Comparison of ENCODE assay signal across 14 mouse cellular contexts in genomic region chr13:25401936-25402504, GRCm38 (mm10).
DNase-seq lines count a peak whose midpoint lies in the region; ATAC-seq and TF ChIP-seq lines count a peak whose summit lies in the region.
"Had no signal": no experiment of that assay in that cellular context is flagged by ENCODE, and none has a peak within 500 bp of the region (broad histone marks: within the 10 kb centered on the region; RNA-seq: fewer than 3 reads in every experiment).

No protein-coding gene starts in this region.

- peak; percentile 13 for DNase-seq in lung, embryonic 14.5 days
- no peak for DNase-seq in lung, adult 2 months
- peak; percentile 27 for DNase-seq in forebrain, embryonic 10.5 days (ENCODE audit: extremely low spot score, low spot score)
- DNase-seq in limb, embryonic 14.5 days (ENCODE audit: low spot score), result peak; percentile 11
- DNase-seq in stomach, postnatal 0 days (ENCODE audit: low spot score), result no peak
- DNase-seq in cerebellum, adult 11-12 months, result no peak
- DNase-seq in kidney, postnatal 36 days, result no peak
- no peak for DNase-seq in lung, postnatal 25 days (ENCODE audit: low spot score)
- DNase-seq: cerebellum, adult 9-11 months; kidney, postnatal 10 days; right cerebral cortex, adult 18-20 months; thymus, postnatal 14 days had no signal

- TF ChIP-seq POLR2A in lung, adult 2 months (IDR thresholded peaks at IDR 0.05; ENCODE audit: borderline replicate concordance, extremely low read depth, low read depth, low read length), result no peak
- TF ChIP-seq POLR2A in limb, embryonic 14.5 days (IDR thresholded peaks at IDR 0.05; ENCODE audit: borderline replicate concordance, extremely low read depth, insufficient read depth, insufficient read length), result no peak

- 60% methylated on average over 9 of the region's 9 CpGs for WGBS in lung, embryonic 14.5 days
- 59% methylated on average over 9 of the region's 9 CpGs for whole genome bisulfite sequencing in lung, adult 2 months
- 48% methylated on average over 9 of the region's 9 CpGs for WGBS in forebrain, embryonic 10.5 days
- 63% methylated on average over 9 of the region's 9 CpGs for WGBS in limb, embryonic 14.5 days
- whole genome bisulfite sequencing in stomach, postnatal 0 days, result 60% methylated on average over 9 of the region's 9 CpGs

- no peak overlapping the region for H3K27ac ChIP-seq in lung, embryonic 14.5 days (ENCODE audit: low read depth)
- H3K27ac ChIP-seq in forebrain, embryonic 10.5 days, result peak overlapping the region; percentile 72
- no peak overlapping the region for H3K27ac ChIP-seq in limb, embryonic 14.5 days (replicated peaks; ENCODE audit: low read depth, low read length)
- H3K27ac ChIP-seq in stomach, postnatal 0 days (replicated peaks), result no peak overlapping the region
- H3K27ac ChIP-seq: limb, embryonic 15.5 days had no signal

- no peak for TF ChIP-seq EP300 in stomach, postnatal 0 days (optimal IDR thresholded peaks at IDR 0.05)

- H3K4me1 ChIP-seq in lung, embryonic 14.5 days (ENCODE audit: insufficient read depth), result no peaks in the 10 kb centered on the region
- H3K4me1 ChIP-seq in lung, adult 2 months (ENCODE audit: control insufficient read depth, insufficient read depth, low read length), result no peaks in the 10 kb centered on the region
- H3K4me1 ChIP-seq in forebrain, embryonic 10.5 days, result peaks cover 33% of the 10 kb centered on the region
- H3K4me1 ChIP-seq in limb, embryonic 14.5 days (ENCODE audit: control insufficient read depth, insufficient read depth, low read length), result no peaks in the 10 kb centered on the region
- H3K4me1 ChIP-seq in stomach, postnatal 0 days (replicated peaks; ENCODE audit: control insufficient read depth, insufficient read depth), result no peaks in the 10 kb centered on the region

- no peak overlapping the region for H3K4me2 ChIP-seq in lung, embryonic 14.5 days
- no peak overlapping the region for H3K4me2 ChIP-seq in limb, embryonic 14.5 days (replicated peaks; ENCODE audit: low read depth, low read length, severe bottlenecking)
- no peak overlapping the region for H3K4me2 ChIP-seq in stomach, postnatal 0 days (replicated peaks; ENCODE audit: low read depth)
- H3K4me2 ChIP-seq: limb, embryonic 15.5 days had no signal

- H3K27me3 ChIP-seq in lung, embryonic 14.5 days (ENCODE audit: insufficient read depth, low read length), result no peaks in the 10 kb centered on the region
- H3K27me3 ChIP-seq in forebrain, embryonic 10.5 days (ENCODE audit: poor library complexity, severe bottlenecking), result peaks cover 5% of the 10 kb centered on the region
- no peaks in the 10 kb centered on the region for H3K27me3 ChIP-seq in limb, embryonic 14.5 days (ENCODE audit: control insufficient read depth, insufficient read depth, low read length)
- no peaks in the 10 kb centered on the region for H3K27me3 ChIP-seq in stomach, postnatal 0 days (ENCODE audit: control insufficient read depth, insufficient read depth, low read length)
- H3K27me3 ChIP-seq: limb, embryonic 15.5 days had no signal

- no peaks in the 10 kb centered on the region for H3K36me3 ChIP-seq in lung, embryonic 14.5 days (ENCODE audit: insufficient read depth)
- H3K36me3 ChIP-seq in forebrain, embryonic 10.5 days (replicated peaks), result no peaks in the 10 kb centered on the region
- no peaks in the 10 kb centered on the region for H3K36me3 ChIP-seq in limb, embryonic 14.5 days (ENCODE audit: control insufficient read depth, insufficient read depth, low read length)
- H3K36me3 ChIP-seq in stomach, postnatal 0 days (ENCODE audit: control insufficient read depth, insufficient read depth, low read length), result no peaks in the 10 kb centered on the region
- H3K36me3 ChIP-seq: limb, embryonic 15.5 days had no signal

- peak; percentile 34; the same call in 1 of the 2 replicates for TF ChIP-seq CTCF in lung, embryonic 14.5 days (IDR thresholded peaks at IDR 0.05; ENCODE audit: low read depth)
- no peak for TF ChIP-seq CTCF in lung, adult 2 months (IDR thresholded peaks at IDR 0.05; ENCODE audit: insufficient read depth, low read length)
- TF ChIP-seq CTCF in stomach, postnatal 0 days (IDR thresholded peaks at IDR 0.05; ENCODE audit: low read depth), result peak; percentile 32; the same call in 1 of the 2 replicates

- no peak for ATAC-seq in lung, embryonic 14.5 days (ENCODE audit: insufficient read depth)
- no peak for ATAC-seq in limb, embryonic 14.5 days (ENCODE audit: low FRiP score, low read depth)
- ATAC-seq in stomach, postnatal 0 days (ENCODE audit: low FRiP score, low TSS enrichment), result no peak
- ATAC-seq: CD4-positive, CD25-positive, alpha-beta regulatory T cell, adult 4 months had no signal

- H3K9ac ChIP-seq in lung, embryonic 14.5 days, result no peak overlapping the region
- no peak overlapping the region for H3K9ac ChIP-seq in limb, embryonic 14.5 days (ENCODE audit: low read depth, low read length, severe bottlenecking)
- no peak overlapping the region for H3K9ac ChIP-seq in stomach, postnatal 0 days (ENCODE audit: low read length)
- H3K9ac ChIP-seq: limb, embryonic 15.5 days had no signal

- no peaks in the 10 kb centered on the region for H3K9me3 ChIP-seq in lung, embryonic 14.5 days (ENCODE audit: low read depth, low read length)
- no peaks in the 10 kb centered on the region for H3K9me3 ChIP-seq in forebrain, embryonic 10.5 days
- H3K9me3 ChIP-seq in limb, embryonic 14.5 days (ENCODE audit: control insufficient read depth, low read length), result no peaks in the 10 kb centered on the region
- no peaks in the 10 kb centered on the region for H3K9me3 ChIP-seq in stomach, postnatal 0 days (ENCODE audit: control insufficient read depth, low read length)
- H3K9me3 ChIP-seq: limb, embryonic 15.5 days had no signal

- H3K4me3 ChIP-seq in lung, embryonic 14.5 days (ENCODE audit: low read depth, low read length), result no peak overlapping the region
- H3K4me3 ChIP-seq in lung, adult 2 months (replicated peaks; ENCODE audit: extremely low read depth, low read depth, low read length), result no peak overlapping the region
- H3K4me3 ChIP-seq in forebrain, embryonic 10.5 days, result no peak overlapping the region
- no peak overlapping the region for H3K4me3 ChIP-seq in limb, embryonic 14.5 days (replicated peaks; ENCODE audit: low read length)
- H3K4me3 ChIP-seq in stomach, postnatal 0 days (ENCODE audit: low read depth, low read length), result no peak overlapping the region
- H3K4me3 ChIP-seq: limb, embryonic 15.5 days had no signal

Comparison
In these comparisons a context has a peak if more than half of its experiments do, and no peak if none do; other contexts are left out.
1. DNase-seq: peak in lung, embryonic 14.5 days (single experiment), forebrain, embryonic 10.5 days (single experiment) and limb, embryonic 14.5 days (single experiment); none in lung, adult 2 months (single experiment), stomach, postnatal 0 days (single experiment), cerebellum, adult 11-12 months (single experiment), kidney, postnatal 36 days (0 of 2) and lung, postnatal 25 days (single experiment).